Mouse (Mus musculus): ENCODE measurements around the gene Stk32b.

DNA sequence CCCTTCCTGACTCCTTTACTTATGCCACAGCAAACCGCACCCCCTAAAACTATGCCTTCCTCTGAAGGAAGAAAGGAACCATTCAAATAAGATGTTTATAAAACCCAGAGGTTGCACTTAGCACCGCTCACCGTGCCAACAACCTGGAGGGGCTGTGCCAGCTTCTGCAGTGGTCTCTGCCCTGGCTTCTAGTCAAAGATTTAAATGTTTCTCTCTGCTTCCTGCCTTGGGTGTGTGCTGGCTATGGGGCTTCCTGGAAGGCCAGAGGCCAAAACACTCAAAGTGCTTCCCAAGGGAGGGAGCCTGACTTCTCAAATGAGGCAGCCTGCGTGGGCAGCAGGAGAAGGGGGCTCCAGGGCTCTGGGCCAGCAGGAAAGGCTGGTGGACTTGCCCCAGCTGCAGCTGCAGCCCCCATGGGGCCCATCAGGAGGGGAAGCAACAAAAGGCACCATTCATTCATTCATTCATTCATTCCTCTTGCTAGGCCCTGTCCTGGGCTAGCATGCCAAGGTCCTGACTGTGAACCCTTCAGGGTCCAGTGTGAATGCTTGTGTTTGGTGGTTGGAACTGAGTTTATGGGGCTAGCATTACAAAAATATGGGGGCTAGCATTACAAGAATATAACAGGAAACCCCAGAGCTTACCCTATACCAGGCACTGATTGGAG, 8.4 kb upstream of the Stk32b start:
- TF ChIP-seq CTCF (IDR thresholded peaks at IDR 0.05; ENCODE audit: low read depth) (no peak), EP300 (IDR thresholded peaks at IDR 0.05; ENCODE audit: low read depth) (no peak)

All from heart, postnatal 0 days (tissue).